Mouse (Mus musculus) cerebellum, adult 11 months (tissue): ENCODE measurements at regions not wholly inside any gene's neighbourhood (a gene's known extent, or its start where the extent isn't known, plus 50 kb on each side); places are given as distances from the start of the nearest gene placed in this dataset.
"Not testable (repeated sequence)": the region's sequence is repeated elsewhere in the genome, so short reads cannot be mapped to it uniquely, and the experiment has no call there.

Experiments used
- DNase-seq: peaks from one replicate; pipeline ENCODE4 v3.0.0; 2022

- DNase-seq = no peak
Observed at GRCm38 (mm10) chr3:155662280-155662679, 569.0 kb downstream of the Lrriq3 start.

DNA sequence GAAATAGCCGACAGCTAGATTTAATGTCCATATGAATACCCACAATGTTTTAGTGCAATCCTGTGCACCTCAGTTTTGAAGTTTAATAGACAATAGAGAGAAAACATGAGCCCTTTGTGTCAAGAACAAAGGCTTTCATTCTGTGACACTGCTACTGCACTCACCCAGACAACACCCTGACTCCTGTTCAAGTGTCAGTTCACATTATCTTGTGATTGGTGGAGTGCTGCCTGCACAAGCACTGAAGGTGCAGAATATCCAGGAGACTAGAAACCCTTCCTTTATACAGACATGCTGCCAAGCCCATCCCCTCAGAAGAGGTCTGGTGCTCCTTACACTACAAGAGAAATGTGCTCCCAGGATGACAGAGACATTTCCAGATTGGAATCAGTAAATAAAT, 579.3 kb downstream of the Lrriq3 start:
- DNase-seq = no peak

- no peak for DNase-seq
Observed at GRCm38 (mm10) chr3:155680200-155680599, 587.0 kb downstream of the Lrriq3 start.

- DNase-seq = no peak
Observed at GRCm38 (mm10) chr3:155682921-155683813, 589.9 kb downstream of the Lrriq3 start.

DNA sequence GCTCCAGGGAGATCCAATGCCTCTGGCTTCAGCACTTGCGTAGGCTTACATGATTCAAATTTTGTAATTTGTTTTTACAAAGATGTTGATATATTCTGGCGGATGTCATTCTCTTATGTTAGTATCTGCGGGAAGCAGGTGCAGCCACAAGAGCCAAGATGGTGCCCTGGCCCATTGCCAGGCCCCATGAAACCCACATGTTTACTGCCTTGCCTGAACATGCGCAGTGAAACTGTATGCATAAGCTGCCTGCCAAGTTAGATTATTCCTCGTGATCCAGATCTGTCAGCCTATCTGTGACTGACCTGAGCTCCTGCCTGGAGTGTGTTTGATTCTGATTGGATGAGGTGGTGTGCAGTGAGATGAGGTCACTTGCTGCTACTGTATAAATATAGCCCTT, 595.1 kb downstream of the Lrriq3 start:
- DNase-seq = no peak

GRCm38 (mm10) chr3:155723011-155723510, 629.8 kb downstream of the Lrriq3 start:
- no peak for DNase-seq

DNA sequence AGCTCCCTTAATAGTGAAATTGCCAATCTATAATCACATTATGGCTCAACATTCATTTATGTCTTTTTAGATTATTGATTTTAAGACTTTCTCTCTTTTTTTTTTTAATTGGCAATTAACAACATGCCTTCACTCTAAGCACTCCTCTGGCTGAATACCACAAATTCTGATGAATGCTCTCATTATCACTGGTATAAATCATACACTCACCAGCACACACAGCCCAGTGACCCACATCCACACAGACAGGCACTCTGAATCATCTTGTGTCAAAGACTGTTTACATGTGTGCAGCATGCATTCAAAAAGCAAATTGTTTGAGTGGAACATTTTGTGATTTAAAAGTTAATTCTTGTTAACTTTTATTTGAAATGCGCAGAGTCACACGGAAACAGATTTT, 649.2 kb downstream of the Lrriq3 start:
- DNase-seq = no peak

DNA sequence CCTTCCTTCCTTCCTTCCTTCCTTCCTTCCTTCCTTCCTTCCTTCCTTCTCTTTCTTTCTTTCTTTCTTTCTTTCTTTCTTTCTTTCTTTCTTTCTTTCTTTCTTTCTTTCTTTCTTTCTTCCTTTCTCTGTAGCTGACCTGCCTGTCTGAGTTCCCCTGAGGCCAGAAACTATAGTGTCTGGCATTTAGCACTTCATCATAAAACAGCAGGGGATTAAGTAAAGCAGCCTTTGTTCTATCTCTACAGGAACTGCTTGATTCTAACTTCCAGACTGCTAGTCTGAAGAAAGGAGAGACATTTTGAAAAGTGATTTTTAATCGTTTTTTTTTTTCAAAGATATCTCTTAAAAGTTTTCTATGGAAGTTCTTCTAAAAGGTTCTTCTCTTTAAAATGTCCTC, 653.4 kb downstream of the Lrriq3 start:
- not testable (repeated sequence) for DNase-seq

DNA sequence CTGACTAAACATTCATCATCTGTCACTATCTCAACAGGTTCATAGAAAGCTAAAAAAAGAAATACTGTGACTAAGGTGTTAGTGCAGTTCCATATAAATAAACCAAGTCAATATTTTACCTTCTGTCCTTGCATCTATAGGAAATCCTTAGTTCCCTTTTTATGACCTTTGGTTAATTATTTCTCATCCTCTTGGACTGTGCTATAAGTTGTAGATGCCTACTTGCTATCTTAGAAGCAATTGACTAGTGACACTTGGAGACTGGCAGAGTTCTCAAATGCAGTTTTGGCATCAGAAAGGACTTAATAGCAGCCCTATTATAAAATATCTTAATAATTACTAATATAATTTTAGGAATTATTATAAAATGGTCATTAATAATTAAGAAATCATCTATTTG, 654.3 kb downstream of the Lrriq3 start:
- no peak for DNase-seq

- no peak for DNase-seq
Observed at GRCm38 (mm10) chr3:155757285-155757684, 664.1 kb downstream of the Lrriq3 start.

GRCm38 (mm10) chr3:155776019-155776418, 682.8 kb downstream of the Lrriq3 start:
- DNase-seq = no peak

DNA sequence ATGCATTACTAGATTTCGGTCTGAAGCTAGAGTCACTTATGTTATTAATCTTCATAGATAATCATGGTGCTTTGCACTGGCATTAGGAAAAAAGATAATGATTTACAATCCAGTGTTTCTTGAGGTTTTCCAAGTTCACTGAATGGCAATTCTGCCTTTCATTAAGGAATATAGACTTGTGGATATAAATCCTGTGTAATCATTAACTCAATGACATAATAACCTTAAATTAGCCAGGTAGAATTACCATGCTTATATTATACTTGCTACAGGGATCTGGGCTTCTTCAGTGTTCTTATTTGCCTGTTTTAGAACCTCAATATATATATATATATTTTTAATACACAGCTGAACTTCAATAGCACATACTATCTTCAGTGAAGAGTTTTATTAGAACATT, 683.8 kb downstream of the Lrriq3 start:
- no peak for DNase-seq

- DNase-seq = no peak
Observed at GRCm38 (mm10) chr3:155815693-155816092, 722.5 kb downstream of the Lrriq3 start.

- DNase-seq = no peak
Observed at GRCm38 (mm10) chr3:155824863-155825262, 731.6 kb downstream of the Lrriq3 start.

DNA sequence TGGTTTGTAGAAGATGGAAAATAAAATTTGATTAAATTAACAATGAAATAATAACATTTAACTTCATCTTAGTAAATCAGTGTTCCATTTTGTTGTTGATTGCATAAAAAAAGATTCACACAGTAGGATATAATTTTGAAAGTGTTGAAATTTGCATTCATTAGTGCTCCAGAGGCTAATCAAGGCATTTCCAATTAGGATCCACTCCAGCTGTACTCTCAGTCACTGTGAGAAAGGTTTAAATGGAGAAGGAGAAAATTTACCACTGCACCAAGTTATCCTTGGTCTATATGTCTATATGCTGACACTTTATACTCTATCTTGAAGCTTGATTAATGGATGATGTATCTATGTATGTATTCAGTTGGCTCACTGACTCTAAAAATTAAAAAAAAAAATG, 695.3 kb upstream of the Negr1 start:
- DNase-seq = no peak

DNA sequence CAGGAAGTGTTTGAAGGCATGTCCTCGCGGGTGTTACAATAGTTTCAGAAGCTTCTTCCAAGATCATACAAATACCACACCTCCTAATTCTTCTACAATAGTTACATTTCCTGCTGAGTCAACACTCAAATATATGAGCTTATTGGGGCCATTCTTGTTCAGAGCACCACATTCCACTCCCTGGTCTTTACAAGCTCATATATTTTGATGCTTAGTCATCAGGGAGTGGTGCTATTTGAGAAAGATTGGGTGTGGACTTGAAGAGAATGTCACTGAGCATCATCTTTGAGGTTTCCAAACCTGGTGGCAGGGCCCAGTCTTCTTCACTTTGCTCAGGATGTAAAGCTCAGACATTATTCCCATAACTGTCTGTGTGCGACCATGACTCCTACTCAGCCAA, 685.9 kb upstream of the Negr1 start:
- DNase-seq = no peak

DNA sequence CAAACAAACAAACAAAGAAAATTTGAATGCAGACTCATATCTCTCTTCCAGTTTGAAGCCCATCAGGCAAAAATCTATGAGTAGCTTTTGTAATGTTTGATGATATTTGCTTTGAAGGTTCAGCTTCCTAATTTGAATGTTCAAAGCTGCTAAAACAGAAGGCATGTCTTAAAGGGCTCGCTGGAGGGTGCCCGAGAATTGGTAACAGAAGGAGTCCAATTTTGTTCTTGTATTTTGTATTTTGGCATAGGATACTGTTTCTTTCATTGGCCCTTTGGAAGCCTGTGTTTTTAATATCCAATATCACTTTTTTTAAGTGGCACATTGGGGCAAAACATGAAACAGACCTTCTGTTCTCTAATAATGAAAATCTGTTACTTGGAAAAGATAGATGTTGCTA, 683.2 kb upstream of the Negr1 start:
- DNase-seq = no peak

- no peak for DNase-seq
Observed at GRCm38 (mm10) chr3:155880722-155881121, 680.9 kb upstream of the Negr1 start.

- no peak for DNase-seq
Observed at GRCm38 (mm10) chr3:155915981-155916380, 645.6 kb upstream of the Negr1 start.

DNA sequence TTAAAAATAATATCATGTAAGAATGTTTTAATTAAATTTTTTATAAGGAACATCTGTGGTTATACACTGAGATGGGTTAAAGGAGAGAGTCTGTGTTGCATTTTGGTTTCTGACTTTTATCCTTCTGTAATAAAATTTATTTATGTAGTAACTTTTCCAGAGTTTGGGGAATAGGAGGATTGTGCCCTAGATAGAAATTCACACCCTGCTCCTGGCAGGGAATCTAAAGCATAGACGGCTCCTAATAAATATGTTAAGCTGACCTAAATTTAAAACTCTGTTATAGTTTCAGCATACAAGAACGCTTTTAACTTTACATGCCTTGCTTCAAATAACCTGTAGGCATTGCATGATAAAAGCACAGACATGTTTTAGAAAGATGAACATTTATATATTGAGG, 618.7 kb upstream of the Negr1 start:
- DNase-seq = no peak

DNA sequence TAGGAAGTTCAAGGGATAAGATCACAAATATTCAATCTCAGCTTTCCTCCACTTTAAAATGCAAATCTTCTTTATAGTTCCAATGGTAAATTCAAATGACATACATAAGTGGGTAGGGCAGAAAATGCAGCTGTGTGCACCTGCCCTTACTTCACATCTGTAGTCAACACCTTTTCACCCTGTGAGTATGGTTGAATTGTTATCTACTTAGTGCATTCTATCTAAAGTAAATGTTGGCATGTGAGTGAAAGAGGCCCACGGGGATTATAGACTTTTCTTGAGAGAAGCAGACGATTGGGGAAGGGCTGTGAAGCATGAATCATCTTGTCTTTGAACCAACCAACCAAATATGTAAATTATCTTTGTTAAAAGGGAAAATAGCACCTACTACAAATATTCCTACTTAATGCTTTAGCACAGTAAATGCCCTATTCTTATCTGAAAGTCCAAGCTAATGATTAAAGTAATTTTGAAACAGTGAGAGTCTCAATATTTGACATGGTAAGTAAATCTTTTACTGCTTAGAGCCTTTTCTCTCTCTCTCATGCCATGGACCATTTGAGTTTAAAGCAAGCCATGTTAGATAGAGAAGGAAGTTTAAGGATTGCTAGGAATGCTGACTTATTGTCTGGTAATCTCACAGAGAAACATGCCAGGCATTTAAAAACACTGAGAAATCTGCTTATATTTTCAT, 617.4 kb upstream of the Negr1 start:
- no peak for DNase-seq

- DNase-seq = no peak
Observed at GRCm38 (mm10) chr3:155945188-155945587, 616.4 kb upstream of the Negr1 start.

DNA sequence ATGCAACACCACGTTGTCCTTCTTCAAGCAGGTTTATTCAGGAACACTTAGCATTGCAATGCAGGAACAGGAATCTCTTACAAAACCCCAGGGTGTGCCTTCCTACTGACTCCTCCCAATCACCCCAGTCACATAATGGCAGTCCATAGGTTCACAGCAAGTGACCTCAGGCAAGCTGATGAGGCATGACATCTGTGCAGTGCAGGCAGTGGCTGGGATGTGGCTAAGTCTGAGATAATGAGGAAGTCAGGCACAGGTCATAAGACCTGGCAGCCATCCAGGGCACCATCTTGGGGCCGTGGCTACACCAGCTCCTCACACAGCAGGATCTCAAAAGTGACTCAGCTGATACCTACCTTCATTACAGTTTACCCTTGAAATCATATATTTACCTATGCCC, 599.1 kb upstream of the Negr1 start:
- DNase-seq = not testable (repeated sequence)

- DNase-seq = no peak
Observed at GRCm38 (mm10) chr3:155979636-155980035, 582.0 kb upstream of the Negr1 start.
